Mouse (Mus musculus): Measurements from ENCODE around the gene Gm13277.
"Not testable (repeated sequence)": the region's sequence is repeated elsewhere in the genome, so short reads cannot be mapped to it uniquely, and the experiment has no call there.

DNA sequence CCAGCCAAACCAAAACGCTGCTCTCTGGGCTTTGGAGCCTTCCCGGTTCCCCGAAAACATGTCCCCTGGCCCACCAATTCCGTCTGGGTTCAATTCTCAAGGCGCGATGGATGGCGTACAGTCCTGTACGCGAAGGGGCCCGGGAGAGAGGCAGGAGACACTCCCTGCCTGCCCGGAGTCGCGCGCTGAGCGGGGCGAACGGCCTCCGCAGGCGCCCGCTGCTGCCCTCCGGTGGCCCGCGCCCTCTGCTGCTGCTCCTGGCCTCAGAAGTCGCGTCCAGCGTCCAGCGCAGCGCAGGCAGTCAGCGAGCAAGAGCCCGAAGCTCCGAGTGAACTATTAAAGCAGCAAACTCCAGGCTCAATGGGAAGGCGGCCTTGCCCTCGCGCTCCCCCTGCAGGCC is 17.3 kb downstream of the Gm13277 start:
- not testable (repeated sequence) for TF ChIP-seq CTCF (IDR thresholded peaks at IDR 0.05; ENCODE audit: low read depth, low read length); POLR2A (IDR thresholded peaks at IDR 0.05; ENCODE audit: extremely low read depth, insufficient read depth, low read length)
